Mouse (Mus musculus) embryo, embryonic 11 days (tissue): ENCODE measurements around the gene Tln1.
"Not testable (repeated sequence)": the region's sequence is repeated elsewhere in the genome, so short reads cannot be mapped to it uniquely, and the experiment has no call there.

Experiments
- DNase-seq: peaks from one replicate; pipeline ENCODE4 v3.0.0-alpha.2; 2015

The Tln1 gene

DNA sequence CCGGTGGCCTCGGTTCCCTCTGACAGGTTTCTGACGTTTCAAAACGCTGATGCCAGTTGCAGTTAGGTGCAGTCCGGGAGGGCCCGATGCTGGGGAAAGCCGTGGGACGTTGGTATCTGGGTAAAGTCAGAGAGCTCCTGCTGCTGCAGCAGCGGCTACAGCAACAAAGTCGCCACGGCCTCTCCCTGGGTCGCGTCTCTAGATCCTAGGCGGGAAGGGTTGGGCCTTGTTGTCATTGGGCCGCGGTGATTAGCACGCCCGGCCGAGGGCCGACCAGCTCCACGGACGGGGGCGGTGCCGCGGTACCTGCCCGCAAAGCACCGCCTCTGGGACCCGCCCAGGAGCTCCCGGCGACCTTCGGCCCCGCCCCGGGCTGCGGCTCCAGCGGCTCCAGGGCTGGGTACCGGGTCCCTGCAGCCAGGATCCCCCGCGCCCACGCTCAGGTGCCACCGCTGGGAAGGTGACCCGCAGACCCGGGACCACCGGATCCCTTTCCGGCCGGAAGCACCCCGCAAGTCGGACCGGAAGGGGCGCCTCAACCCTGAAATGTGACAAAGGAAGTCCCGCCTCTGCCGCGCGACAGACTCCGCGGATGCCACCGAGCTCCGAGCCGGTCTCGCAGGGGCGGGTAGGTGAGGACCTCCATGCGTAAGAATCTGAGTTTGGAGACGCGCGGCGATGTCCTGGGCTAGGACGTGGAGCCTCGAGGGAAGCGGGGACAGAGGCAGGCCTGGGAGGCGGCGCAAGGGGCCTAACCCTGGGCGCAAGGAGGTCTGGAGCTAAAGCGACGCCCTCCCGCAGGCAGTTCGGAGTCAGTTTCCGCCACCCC lies 16.1 kb upstream of the Tln1 start, which contains the start of the genes Rgp1 and Gba2:
TSS of gene Rgp1 (plus strand) at position 340 of the 829 bp plus-strand sequence.
TSS of gene Gba2 (minus strand) at position 498 of the 829 bp plus-strand sequence.
- peak; percentile 92 for DNase-seq

- no peak for DNase-seq
These were observed 14.9 kb upstream of the Tln1 start for GRCm38 (mm10) chr4:43577237-43577881.

- no peak for DNase-seq
These were observed 12.9 kb upstream of the Tln1 start for GRCm38 (mm10) chr4:43575356-43575755.

GRCm38 (mm10) chr4:43573561-43573960 lies 11.1 kb upstream of the Tln1 start:
- no peak for DNase-seq

- DNase-seq: no peak
These were observed 9.0 kb upstream of the Tln1 start for GRCm38 (mm10) chr4:43571395-43572045.

GRCm38 (mm10) chr4:43567140-43567539 lies 4.6 kb upstream of the Tln1 start:
- no peak for DNase-seq

DNA sequence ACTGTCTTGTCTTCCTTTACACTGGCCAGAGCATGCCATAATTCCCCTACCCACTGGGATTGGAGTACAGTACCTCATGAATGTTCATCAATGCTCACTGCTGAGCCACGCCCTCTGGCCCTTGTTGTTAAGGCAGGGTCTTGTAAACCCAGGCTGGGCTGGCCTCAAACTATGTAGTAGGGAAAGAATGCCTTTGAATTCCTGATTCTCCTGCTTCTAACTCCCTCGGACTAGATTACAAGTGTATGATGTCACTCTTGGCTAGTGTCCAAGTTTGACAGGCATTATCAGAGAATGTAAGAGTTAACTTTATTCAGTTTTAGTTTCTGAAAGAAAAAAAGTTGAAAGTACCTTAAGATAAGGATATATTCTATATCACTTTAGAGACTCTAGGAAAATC lies 1.7 kb upstream of the Tln1 start:
- DNase-seq: no peak

DNA sequence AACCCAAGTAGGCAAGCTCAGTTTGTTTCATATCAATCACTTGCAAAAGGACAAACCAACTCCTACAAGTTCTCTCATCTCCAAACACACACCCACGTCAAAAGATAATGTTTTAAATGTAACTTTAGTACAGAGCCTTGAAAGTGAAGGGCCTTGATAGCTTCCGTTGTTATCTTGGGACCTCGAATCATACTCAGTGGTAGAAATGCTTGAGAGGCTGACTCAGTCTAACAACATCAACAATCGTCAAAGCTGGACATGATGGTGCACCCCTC lies 1.0 kb upstream of the Tln1 start:
- no peak for DNase-seq

GRCm38 (mm10) chr4:43562769-43563600 lies 494 bp upstream of the Tln1 start:
- DNase-seq: no peak

DNA sequence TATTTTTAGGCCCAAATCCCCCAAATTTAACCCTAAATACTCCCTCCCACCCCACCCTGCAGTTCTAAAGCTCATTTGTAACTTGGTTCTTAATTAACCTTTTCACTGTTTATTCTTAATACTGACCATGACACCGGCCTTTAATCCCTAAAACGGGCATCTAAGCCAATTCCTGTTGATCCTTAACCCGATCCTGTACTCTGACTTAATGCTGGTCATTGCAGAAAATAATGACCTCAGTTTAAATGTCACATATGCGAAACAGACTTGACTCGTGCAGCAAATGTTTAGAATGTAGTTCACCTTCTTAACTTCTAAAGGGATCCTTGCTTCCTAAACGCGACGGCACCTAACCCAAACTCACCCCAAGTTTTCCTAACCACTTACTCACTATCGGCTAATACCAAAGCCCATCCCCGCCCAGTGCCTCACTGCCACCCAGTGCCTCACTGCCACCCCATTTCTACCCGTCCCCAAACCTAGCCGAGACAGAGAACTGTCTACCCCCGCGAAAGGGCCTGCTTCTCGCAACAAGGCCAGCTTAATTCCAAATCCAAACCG lies 975 bp downstream of the Tln1 start:
- DNase-seq: peak; percentile 34

DNA sequence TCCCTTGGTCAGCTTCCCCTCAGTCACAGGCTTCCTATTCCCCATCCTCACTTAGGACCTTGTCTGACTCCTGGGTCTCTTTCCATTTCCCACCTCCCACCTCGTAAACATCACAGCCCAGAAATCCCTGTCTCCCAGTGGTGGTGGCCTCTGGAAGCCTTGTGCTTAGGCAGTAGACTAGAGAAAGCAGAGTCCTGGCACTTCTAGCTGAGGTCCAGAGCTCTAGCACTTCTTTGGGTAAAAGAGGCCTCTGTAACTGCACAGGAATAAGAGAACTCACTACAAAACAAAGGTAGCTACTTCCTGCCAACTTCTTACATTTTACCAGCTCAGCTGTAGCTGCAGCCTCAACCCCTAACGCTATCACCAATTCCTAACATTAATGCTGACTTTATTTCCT lies 1.5 kb downstream of the Tln1 start:
- no peak for DNase-seq

DNA sequence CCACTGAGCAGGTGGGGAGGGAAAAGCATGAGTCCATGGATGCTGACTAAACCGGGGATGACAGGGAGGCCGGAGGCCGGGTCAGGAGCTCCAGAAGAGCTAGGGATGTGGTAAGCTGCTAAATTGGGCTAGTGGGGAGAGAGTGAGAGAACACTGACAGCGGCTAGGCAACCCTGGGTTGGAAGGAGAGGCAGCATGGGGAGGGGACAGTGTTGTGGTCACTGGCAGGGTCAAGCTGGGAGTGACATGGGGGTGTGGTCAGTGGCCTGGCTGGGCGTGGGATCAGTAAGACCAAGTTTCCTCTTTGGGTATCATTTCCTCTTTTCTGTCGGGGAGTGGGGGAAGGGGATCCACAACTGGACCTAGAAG lies 2.3 kb downstream of the Tln1 start:
- peak; percentile 28 for DNase-seq

DNA sequence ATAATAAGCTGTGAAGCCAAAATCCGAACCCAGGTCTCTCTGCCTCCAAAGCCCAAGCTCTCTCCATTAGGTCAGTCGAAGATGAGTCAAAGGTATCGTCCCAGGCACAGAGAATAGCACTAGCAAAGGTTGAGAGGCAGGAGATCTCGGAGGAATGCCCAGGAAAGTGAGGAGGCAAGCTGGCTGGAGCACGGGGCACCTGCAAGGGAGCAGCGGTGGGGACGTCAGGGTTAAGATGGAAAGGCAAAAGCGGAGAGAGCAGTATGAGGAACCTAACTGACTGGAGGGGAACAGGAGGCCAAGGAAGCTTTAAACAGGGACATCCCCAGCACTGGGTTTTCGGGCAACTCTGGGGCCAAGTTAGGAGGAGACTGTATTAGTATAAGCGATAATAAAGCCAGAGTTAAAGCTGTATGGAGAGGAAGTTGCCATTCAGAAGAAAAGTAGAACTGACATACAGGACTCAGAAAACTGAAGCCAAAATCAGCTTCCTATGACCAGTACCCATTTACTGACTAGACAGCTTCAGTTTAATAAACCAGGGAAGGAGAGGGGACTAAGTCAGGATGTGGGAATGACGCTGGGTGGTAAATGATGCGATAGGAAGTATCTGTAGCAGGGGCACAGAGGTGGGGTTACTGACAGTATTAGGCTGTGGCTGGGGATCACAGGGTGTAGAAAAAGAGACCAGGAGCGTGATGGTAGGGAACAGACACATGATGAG lies 2.8 kb downstream of the Tln1 start:
- DNase-seq: no peak

DNA sequence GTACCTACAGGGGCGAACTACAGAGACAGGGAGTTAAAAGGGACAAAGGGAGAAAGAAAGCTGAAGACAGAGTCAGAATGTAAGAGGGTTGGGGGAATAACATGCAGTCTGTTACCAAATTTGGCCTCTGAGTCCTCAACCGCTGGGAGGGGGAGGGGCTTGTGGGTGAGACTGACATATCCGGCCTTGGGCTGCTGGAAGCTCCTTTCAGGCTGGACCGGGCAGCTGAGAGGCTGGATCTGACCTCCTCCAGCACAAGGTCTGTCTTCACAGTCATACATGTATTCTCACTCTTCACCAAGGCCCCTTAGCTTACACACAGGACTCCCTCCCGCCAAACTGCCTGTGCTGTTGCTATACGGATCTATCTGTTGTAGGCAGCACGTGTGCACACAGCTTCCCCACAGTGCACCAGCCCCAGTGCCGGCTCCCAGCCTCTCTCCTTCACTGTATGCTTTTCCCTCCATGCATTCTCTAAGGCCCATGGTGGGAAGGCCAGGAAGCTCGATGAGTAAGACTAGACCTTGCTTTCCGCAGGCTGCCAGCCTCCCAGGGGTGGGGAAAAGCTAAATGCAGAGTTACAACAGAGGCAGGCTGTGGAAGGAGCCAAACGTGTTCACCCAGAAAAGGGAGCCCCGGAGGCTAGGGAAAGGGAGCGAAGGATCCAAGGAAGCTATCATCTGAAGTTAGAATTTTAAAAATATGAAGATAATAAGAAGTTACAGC lies 3.7 kb downstream of the Tln1 start:
- DNase-seq: peak; percentile 87

DNA sequence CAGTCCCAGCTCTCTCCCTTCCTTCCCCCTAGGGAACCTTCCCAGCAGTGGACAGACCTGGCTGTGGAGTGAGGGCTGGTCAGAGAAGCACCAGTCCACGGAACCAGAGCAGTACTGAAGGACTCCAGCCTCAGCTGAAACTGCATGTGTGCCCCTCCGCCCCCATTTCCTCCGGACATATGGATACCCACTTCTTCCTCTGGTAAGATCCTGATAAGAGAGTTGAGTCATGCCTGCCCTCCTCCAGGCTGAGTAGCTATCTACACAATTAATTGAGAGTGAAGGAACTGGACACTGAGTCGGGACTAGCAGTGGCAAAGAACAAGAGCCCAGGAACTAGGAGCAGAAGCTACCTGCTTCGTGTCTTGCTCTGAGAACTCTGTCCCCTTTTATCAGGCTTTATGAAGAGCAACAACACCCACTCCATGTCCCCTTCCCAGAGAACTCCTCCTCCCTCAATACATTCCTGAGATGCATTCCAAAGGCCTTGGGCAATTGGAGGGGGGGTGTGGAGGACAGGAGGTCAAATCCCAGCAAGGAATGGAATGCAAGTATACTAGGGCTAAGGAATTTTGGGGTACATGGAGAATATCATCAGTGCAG lies 4.4 kb downstream of the Tln1 start:
- peak; percentile 70 for DNase-seq

DNA sequence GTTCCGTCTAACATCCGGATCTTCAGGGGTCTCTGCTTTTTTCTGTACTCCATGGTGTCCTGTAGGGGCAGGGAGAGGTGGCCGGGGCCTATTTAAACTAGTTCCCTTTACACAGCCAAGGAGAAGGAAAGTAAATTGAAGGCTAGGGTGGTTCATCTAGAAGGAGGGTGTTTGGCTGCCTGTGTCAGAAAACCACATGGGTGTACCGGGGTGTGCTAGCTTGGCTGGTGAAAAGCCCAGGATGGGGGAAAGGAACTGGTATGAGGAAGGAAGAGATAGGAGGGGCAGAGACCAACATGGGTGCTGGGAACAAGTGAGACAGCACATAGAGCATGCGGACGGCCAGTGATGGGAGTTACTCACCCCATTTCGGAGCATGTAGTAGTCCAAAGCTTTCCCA lies 6.6 kb downstream of the Tln1 start:
- no peak for DNase-seq

- no peak for DNase-seq
These were observed 8.6 kb downstream of the Tln1 start for GRCm38 (mm10) chr4:43553891-43554290.

- DNase-seq: no peak
These were observed 10.1 kb downstream of the Tln1 start for GRCm38 (mm10) chr4:43552437-43552836.

DNA sequence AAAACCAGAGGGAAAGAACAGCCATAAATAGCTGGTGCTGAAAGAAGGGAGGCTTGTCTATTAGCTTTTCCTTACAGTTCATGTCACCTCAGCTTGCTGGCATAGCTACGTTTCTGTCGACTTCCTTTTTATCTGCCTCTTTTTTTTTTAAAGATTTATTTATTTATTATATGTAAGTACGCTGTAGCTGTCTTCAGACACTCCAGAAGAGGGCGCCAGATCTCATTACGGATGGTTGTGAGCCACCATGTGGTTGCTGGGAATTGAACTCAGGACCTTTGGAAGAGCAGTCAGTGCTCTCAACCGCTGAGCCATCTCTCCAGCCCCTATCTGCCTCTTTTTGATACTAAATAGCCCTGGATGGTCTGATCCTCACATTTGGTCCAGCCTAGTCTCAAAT lies 10.6 kb downstream of the Tln1 start:
- DNase-seq: not testable (repeated sequence)

DNA sequence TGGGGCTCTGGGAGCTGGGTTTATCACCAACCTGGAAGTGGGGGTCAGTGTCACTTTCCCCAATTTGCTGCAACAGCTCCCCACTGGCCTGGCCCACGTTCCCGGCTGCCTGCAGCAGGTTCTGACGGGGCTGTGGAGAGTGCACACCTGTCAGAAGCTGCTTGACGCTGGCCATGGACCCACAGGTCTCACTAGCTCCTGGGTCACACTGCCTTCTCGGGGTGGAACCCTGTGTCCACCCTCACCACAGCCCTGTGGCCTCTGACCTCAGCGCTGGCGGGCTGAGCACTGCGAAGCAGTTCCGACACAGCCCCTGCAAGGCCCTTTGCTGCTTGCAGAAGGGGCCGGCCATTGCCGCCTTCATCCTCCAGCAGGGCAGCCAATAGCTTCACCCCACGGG lies 13.4 kb downstream of the Tln1 start:
- no peak for DNase-seq

DNA sequence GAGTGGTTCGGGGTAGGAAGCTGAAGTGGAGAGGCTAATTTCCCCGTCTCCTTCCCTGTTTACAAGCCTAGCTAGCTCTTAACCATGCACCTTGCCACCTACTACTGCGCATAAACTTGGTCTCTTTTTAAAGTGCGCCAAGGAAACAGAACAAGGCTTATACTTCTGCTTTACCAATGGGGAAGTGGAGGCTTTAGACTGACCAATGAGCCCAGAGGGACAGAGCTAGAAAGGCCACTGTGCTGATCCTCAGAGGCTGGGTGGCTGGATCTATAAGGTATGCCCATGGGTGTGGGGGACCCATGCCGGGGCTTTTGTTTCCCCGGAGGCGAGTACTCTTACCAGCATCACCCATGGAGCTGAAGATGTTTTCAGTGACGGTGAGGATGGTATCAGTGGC lies 15.3 kb downstream of the Tln1 start:
- no peak for DNase-seq
